Comparison of ENCODE assay signal across 10 mouse cellular contexts in the genomic region with DNA sequence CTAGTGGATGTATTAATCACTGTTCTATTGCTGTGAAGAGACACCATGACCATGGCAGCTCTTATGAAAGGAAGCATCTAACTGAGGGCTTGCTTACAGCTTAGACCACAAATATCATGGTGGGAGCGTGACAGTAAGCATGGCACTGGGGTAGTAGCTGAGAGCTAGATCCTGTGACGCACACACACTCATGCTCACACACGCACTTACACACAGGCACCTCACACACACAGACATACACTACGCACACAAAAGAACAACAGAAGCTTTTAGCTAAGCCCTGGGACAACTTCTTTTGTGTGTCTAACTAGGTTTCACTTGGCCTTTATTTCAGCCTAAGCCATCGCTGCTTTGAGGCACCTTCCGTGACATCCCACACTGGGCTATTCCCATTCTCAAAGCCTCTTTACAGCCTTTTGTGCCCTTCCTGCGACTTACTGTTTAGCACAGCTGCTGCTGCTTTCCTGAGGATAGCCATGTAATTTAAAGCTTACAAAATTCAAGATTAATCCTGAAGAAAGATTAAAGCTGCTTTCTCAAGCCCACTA.
"Had no signal": no experiment of that assay in that cellular context is flagged by ENCODE, and none has a peak within 500 bp of the region (broad histone marks: within the 10 kb centered on the region; RNA-seq: fewer than 3 reads in every experiment).

No protein-coding gene starts in this region.

- H3K4me3 ChIP-seq: limb, embryonic 15.5 days; liver, embryonic 12.5 days; lung, embryonic 15.5 days; neural tube, embryonic 13.5 days had no signal

- H3K4me1 ChIP-seq: liver, embryonic 12.5 days; lung, embryonic 15.5 days had no signal

- H3K36me3 ChIP-seq: limb, embryonic 15.5 days; liver, embryonic 12.5 days; lung, embryonic 15.5 days; neural tube, embryonic 13.5 days had no signal

- ATAC-seq: liver, embryonic 12.5 days had no signal

- H3K27ac ChIP-seq: limb, embryonic 15.5 days; liver, embryonic 12.5 days; lung, embryonic 15.5 days; neural tube, embryonic 13.5 days had no signal

- H3K4me2 ChIP-seq: limb, embryonic 15.5 days; liver, embryonic 12.5 days; lung, embryonic 15.5 days; neural tube, embryonic 13.5 days had no signal

- H3K27me3 ChIP-seq: limb, embryonic 15.5 days; liver, embryonic 12.5 days; lung, embryonic 15.5 days; neural tube, embryonic 13.5 days had no signal

- H3K9ac ChIP-seq: limb, embryonic 15.5 days; liver, embryonic 12.5 days; lung, embryonic 15.5 days; neural tube, embryonic 13.5 days had no signal

- H3K9me3 ChIP-seq: limb, embryonic 15.5 days; liver, embryonic 12.5 days; lung, embryonic 15.5 days; neural tube, embryonic 13.5 days had no signal

- DNase-seq: kidney, adult 11 months; kidney, postnatal 10 days; kidney, postnatal 4 days; right cerebral cortex, adult 18-20 months; right cerebral cortex, postnatal 25 days; thymus, postnatal 36 days had no signal
